Mouse (Mus musculus) kidney, postnatal 10 days (tissue): Measurements from ENCODE around the gene Tns3.

Source experiments
- DNase-seq: peaks from one replicate; pipeline ENCODE4 v3.0.0; 2021; ENCODE audit warnings: mixed read lengths

Gene Tns3

DNA sequence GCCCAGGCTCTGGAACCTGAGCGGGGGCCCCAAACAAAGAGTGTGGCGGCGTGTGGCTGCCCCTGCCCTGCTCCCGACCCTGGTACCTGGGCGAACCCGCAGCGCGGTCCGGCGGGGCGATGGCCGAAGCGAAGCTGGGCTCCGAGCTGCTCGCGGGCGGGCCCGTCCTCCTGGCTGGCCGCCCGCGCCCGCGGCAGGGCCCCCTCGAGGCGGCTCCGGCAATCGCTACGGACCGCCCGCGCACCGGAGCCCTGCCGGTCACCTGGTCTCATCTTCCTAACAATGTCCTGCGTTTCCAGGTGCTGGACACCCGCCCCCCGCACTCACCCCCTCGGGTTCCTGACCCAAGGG lies at the start of gene Tns3:
TSS of gene Tns3 (minus strand) at position 143 of the 351 bp plus-strand sequence.
- DNase-seq, result peak; percentile 84

GRCm38 (mm10) chr11:8706246-8707041 lies 42.1 kb upstream of the Tns3 start:
- no peak for DNase-seq

DNA sequence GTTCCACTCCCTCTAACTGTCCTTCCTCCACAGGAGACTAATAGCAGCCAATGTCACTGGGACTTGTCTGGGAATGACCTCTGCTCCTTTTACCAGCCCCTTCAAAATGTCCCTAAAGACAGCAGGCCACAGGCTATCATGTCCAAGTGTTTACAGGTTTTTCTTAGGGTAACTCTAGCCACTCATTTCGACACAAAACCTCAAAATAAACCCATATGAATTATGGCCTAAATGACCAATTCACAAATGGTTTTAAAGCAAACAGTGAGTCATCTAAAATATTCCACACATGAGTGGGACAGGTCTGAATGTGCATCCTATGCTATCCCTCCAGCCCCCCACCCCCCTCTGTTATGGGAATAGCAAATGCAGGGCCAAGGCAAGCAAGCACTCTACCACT lies 40.8 kb upstream of the Tns3 start:
- DNase-seq, result no peak

- no peak for DNase-seq
Measured at GRCm38 (mm10) chr11:8703876-8704275, 39.5 kb upstream of the Tns3 start.

DNA sequence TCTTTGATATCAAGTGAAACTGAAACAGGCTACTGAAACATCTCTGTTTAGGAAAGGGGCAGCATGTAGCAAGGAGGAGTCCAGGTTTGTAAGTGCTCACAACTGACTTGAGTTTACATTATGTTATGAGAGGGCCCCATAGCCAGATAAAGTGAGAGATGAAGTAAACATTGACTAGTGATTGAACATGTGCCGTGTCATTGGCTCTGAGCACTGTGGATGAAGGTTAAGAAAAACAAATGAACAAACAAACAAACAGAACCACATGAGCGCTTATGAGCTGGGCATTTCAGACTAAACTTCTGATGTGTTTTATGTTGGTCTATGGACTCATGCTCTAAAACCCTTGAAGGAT lies 38.2 kb upstream of the Tns3 start:
- no peak for DNase-seq

DNA sequence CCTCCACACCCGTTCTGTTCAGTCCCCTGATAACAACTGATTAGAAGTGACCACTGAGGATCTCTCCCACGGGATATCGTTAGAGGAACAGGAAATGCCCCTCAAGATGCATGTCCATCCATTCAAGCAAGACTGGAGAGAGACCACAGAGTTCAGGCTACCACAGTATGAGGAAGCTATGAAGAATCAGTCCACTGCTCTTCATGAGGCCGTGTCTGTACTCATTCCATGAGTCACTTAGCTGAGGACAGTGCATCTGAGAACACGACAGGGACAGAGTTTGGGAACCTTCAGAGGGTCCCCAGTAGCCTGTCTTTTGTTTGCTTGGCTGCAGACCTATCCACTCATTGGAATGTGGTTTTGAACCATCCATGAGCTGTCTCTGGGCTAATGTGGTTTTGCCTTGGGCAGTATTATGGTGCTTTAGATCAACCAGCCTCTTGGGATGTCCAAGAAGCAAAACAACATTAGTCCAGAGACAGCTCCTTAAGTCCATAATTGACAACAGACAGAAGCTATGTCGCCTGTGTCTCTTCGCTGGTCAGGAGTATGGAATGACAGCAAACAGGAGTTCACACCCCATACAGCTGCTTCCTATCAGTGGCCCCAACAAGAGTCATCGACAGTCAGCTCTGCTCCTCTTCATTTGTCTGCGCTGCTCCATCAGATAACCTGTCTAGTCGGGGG lies 37.7 kb upstream of the Tns3 start:
- no peak for DNase-seq

GRCm38 (mm10) chr11:8701400-8701799 lies 37.1 kb upstream of the Tns3 start:
- DNase-seq, result no peak

DNA sequence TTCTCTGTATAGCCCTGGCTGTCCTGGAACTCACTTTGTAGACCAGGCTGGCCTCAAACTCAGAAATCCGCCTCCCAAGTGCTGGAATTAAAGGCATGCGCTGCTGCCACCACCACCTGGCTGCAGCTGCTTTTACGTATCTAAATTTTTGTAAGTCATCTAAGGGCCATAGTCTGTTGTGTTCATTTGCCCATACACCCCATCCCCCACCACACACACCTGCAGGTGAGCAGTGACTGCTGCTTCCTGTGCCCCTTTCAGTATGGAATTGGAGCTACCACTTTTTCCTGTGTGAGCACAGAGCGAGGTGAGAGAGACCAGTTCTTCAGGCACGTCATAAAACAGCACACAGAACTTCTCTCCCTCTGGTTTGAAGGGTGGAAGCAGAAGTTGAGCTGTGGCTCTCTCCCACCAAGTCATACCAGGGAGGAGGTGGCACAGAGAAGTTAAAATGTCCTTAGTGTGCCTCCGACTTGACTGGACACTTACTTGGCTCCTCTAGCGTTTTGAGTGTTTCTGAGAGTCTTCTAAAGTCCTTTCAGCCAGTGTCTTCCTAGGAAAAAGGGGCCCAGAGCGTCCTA lies 36.4 kb upstream of the Tns3 start:
- no peak for DNase-seq

- no peak for DNase-seq
Measured at GRCm38 (mm10) chr11:8699777-8700176, 35.4 kb upstream of the Tns3 start.

DNA sequence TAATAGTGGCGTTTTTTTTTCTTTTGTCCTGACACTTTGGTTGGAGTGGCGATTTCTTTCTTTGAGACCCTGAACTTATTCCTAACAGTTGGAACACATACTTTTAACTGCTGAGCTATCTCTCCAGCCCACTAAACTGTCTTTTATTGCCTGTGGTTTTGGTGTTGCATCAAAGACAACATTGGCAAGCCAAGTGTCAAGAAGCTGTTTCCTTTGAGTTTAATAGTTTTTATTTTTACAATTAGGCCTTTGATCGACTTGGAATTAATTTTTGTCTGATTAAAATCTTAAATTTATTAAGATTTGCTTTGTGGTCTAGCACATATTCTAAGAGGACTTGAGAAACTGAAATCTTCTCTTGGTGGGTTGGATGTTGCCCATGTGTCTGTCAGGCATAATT lies 33.3 kb upstream of the Tns3 start:
- DNase-seq, result peak; percentile 47

DNA sequence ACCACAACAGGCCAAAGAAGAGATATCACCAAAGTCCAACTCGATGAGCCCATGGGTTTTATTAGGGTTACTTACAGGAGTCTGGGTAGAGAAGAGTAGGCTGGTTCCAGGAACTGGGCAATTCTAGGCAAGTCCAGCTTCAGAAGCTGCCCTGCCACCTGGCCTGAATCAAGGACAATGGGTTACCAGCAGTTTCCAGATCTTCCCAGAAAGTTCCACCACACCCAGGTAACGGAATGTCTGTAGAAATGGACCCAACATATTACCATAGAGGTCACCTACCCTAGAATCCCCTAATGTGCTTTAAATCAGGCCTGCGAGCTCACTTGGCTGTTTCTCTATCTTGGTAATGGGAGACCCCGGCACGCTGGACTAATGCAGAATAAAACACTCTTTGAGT lies 29.8 kb upstream of the Tns3 start:
- DNase-seq, result no peak

GRCm38 (mm10) chr11:8692536-8693471 lies 28.5 kb upstream of the Tns3 start:
- peak; percentile 41 for DNase-seq

DNA sequence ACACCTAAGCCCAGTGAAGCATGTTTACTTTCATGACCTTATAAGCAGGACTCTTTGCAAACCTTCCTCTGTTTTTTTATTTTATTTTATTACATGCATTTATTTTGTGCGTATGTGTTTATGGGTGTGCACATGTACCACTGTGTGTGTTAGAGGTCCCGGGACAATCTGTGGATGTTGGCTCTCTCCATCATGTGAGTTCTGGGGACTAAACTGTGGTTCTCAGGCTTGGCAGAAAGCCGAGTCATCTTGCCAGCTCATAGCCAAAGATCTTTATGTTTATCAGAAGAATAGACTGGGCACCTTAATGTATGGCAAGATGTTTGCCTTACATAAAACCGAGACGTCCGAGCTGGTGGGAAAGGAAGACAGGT lies 27.8 kb upstream of the Tns3 start:
- DNase-seq, result no peak

DNA sequence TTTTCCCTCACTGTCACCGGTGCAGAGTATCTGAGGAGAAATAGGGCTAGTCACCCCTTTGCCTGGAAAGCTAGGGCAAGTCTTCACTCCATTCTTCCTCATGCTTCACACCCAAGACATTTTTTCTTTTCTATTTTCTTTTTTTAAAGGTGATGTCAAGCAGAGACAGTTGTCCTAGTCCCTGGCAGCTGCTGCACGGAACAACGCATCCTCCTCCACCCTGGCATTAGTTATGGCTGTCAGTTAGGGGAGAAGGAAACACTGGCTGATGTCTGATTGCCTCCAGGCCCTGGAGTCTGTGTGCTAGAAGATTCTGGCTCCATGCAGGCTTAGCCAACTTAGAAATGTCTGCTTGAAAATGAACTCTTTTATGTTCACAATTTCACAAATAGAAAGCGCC lies 27.3 kb upstream of the Tns3 start:
- DNase-seq, result no peak

DNA sequence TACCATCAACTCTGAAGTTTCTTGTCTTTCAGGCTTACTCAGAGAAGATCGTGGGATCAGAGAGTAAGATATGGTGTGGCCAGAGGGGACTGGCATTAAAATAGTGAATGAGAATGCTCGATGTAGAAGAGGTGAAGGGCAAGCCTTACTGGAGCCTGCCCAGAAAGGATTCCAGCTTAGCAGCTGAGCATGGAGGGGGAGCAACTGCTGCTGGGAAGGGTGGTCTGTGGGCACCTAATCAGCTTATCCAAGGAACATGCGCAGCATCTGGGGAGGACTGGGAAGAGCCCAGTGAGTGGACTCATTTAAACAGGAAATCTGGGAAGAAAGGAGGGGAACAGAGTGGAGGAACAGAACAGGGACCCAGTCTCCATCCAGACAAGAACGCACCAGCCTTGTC lies 26.3 kb upstream of the Tns3 start:
- no peak for DNase-seq

GRCm38 (mm10) chr11:8689515-8689914 lies 25.2 kb upstream of the Tns3 start:
- DNase-seq, result peak; percentile 45

- no peak for DNase-seq
Measured at GRCm38 (mm10) chr11:8688907-8689306, 24.6 kb upstream of the Tns3 start.

- DNase-seq, result no peak
Measured at GRCm38 (mm10) chr11:8686501-8686900, 22.2 kb upstream of the Tns3 start.

DNA sequence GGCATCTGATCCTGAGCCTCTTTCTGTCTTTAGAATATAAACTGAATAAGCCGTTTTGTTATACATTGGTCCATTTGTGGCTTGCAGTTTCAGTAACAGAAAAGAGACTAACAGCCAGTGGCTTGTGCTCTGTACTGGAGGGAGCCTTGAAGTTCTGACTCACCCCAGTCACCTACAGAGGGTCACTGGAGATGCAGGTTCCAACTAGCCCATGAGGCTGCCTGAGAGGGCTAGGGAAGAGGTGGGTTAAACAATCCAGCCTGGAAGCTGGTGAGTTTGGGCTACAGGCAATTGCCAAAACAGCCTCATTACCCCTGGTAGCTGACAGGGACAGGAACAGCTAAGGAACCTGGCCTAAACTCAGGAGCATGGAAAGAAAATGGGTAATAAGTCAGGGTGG lies 21.7 kb upstream of the Tns3 start:
- no peak for DNase-seq

- no peak for DNase-seq
Measured at GRCm38 (mm10) chr11:8685195-8685594, 20.9 kb upstream of the Tns3 start.

- no peak for DNase-seq
Measured at GRCm38 (mm10) chr11:8684262-8684661, 19.9 kb upstream of the Tns3 start.

DNA sequence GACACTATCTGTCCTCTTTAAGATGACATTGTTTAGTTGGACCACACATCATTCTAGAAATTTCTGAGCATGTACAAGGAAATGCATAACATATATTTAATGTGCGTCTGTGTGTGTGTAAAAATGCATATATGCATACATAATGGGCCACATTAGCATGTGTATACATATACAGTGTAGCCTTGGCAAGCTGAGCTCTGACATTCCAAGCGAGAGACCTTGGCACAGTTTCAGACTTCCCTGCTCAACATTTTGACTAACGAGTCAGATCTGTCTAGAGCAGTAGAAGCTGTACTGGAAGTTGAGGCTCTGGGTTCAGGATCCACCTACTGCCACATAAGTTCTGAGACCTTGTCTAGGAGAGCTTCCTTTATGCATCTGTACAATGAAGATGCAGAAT lies 17.0 kb upstream of the Tns3 start:
- no peak for DNase-seq

- no peak for DNase-seq
Measured at GRCm38 (mm10) chr11:8680650-8681049, 16.3 kb upstream of the Tns3 start.
